Mouse (Mus musculus): ENCODE data around the gene Slc17a9.
"Not testable (repeated sequence)": the region's sequence is repeated elsewhere in the genome, so short reads cannot be mapped to it uniquely, and the experiment has no call there.

Slc17a9 gene

GRCm38 (mm10) chr2:180710276-180711155, 14.5 kb upstream of the Slc17a9 start:
- DNase-seq (ENCODE audit: low read depth), result peak; percentile 62

DNA sequence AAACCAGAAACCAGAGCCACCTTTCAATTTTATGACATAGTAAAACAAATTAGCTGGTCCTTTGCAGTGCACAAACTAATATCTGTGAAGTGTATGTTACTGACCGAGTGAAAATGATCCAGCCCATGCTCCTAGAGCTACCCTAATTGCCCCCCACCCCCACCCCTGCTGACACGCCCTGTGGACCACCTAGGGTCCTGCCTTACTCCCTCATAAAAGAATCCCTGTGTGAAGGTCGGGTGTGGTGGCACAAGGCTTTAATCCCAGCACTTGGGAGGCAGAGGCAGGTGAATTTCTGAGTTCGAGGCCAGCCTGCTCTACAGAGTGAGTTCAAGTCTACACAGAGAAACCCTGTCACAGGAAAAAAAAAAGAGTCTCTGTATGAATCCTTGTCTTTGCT, 13.5 kb upstream of the Slc17a9 start:
- DNase-seq (ENCODE audit: low read depth), result no peak

DNA sequence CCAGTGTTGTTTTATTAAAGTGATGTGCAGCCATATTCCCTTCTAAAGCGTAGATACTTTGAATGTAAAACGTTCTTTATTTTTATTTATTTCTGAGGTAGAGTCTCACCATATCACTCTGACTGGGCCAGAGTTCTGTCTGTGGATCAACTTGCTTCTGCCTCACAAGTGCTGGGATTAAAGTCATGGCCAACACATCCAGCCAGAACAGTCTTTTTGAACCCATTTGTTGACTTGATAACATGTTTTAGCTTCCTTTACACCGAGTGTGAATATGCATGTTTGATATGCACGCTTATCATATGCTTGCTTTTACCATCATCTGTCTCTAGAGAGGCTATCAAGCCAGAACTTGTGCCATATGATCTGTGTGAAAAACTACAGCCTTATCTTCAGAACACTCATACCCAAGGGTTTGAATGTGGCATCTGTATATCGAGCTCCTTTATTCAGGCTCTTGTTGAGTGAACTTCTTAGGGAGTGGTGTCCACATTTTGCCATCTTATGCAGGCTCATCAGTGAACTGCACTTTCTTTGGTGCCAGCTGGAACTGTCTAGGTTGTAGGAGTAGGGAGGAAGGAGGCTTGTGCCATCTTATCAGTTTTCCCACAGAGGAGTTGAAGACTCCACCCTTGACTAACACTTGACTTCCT, 12.9 kb upstream of the Slc17a9 start:
- no peak for DNase-seq (ENCODE audit: low read depth)

DNA sequence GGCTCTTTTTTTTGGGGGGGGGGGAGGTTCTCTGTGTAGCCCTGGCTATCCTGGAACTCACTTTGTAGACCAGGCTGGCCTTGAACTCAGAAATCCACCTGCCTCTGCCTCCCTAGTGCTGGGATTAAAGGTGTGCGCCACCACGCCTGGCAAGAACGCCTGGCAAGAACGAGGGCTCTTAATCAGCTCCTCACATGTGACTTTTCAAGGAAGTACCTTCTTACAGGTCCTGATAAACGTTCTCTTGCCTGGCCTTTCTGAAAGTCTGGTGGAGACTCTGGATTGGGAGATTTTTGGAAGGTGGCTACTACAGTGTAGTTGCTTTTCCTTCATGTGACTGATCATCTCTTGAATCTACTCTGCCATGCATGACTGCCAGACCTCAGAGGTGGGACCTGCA, 2.3 kb upstream of the Slc17a9 start:
- not testable (repeated sequence) for DNase-seq (ENCODE audit: low read depth)

DNA sequence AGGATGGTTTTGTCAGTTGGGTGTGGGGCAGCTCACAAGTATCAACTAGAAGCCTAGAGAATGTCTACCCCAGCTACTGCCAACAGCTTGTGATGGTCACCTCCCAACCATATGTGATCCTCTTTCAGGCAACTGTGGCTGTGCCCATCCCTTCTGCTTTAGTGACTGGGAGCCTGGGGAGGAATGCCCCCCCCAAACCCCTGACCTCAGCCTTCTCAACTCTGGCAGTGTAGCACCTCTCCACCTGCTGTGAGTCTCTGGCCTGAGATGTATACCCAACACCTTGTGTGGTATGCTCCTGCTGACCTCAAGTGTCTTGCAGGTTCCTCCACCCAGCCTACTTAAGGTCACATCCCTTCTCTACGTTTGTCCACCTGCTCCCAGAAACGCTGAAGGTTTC, 1.2 kb upstream of the Slc17a9 start:
- no peak for DNase-seq (ENCODE audit: low read depth)

GRCm38 (mm10) chr2:180725414-180725778, 333 bp downstream of the Slc17a9 start:
- no peak for DNase-seq (ENCODE audit: low read depth)

DNA sequence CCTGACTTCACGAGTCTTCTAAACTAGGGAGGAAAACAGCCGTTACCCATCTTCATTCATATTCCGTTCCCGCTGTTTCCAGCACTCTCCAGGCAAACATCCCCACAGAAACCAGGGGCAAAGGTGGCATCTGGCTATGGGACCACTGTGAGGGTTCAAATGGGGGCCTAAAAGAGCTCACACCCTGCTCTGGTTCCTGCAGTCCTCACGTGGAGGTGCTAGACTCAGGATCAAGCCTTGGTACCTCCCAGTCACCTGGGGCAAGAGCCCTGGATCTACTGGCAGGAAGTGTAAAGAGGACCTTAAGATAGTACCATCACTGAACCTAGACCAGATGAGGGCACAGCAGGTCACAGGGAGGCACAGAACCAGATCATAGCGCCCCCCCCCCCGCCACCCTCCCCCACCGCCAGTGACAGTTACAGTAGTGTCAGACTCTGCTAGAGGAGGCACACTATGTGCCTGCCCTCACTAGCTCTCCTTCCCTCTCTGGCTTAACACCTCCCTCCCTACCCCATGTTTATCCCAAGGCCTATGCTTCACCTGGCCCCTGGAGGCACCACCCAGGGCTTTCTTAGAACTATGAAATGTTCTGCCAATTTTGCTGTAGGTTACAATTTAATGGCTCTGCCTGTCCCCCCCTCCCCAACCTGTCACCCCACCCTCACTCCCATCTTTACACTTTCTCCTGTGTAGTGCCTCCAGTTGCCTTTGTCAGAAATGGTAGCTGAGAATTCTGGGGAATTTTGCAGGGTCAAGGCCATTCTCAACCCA, 980 bp downstream of the Slc17a9 start:
- no peak for DNase-seq (ENCODE audit: low read depth)

DNA sequence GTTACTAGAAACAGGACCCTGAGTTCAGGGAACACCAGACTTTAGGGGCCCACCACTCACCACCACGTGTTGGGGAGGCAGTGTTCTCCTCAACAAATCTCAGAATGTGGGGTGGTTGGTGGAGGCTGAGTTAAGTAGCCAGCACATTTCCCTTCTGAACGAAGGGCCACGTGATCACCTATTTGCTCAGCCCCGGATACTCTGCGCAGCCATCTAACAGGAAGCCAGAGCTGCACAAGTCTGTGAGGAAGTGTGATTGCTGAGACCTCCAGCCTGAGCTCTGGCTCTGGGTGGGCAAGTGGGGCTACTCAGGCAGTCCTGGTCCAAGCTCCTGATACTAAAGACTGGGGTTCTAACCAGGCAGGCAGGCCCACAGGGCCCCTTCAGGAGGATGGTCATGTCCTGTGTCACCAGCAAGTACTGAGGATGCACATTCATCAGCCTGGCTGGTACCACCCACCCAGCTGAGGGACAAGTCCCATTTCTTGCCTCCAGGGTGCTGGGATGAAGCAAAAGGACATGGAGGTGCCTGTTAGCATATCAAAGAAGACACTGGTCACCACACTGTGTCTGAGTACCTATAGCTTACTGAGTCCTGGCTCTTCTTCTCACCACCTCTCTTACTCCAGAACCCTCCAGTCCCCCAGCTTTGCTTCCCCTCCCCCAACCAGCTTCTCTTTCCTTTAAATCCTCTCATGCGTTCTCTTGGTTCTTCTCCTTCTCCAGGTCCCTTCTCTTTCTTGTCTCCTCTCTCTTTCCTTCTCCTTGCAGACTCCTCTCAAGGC, 1.8 kb downstream of the Slc17a9 start:
- DNase-seq (ENCODE audit: low read depth), result peak; percentile 85

DNA sequence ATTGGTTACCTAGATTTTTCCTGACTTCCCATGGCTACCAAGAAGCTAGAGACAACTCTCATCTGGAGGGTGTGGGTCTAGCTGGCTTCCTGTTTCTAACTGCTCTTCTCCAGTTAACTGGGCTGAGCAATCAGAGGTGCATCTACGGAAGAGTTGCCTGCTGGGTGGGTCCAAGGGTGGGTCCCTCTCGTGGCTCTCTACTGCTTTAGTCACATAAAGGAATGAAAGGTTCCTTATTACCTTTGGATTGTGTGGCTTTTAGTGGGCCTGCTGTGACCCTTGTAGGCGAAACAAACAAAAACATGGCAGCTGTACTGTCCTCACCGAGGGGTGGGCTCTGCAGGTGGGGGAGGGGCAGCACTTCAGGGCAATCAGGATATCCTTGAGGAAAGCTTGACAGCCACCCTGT, 2.6 kb downstream of the Slc17a9 start:
- no peak for DNase-seq (ENCODE audit: low read depth)

DNA sequence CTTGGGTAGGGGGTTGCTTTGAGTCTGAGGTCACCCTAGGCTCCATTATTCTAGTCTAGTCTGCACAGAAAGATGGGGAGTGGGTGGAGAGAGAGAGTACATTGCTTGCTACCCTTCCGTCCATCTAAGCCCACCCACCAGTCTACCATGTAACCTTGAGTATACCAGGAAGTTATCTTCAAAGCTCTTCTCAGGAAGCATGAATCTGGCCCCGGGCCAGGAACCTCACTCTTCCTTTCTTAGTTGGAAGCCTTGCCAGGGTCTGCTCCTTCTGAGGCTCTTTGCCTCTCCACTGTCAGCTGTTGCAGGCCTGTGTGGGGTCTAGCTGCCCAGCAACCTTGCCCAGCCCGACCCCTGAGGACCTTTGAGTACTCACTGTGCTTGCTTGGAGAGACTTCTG, 6.0 kb downstream of the Slc17a9 start:
- peak; percentile 71 for DNase-seq (ENCODE audit: low read depth)

GRCm38 (mm10) chr2:180731984-180732383, 6.9 kb downstream of the Slc17a9 start:
- DNase-seq (ENCODE audit: low read depth), result peak; percentile 51

DNA sequence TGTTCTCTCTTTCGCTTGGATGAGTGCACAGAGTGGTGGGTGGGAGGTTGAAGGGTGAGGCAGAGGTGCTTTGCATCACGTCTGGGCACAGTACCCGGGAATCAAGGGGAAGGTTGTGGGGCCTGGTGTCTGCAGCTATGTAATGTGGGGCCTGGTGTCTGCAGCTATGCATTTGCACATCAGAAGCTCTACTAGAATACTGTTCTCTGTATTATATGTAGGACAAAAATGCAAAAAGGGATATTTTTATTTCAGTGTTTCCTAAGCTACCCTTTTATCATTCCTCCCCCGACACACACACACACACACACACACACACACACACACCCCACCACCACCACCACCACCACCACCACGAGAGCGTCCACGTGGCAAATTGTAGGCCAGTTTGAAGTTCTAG, 10.2 kb downstream of the Slc17a9 start:
- DNase-seq (ENCODE audit: low read depth), result no peak

- no peak for DNase-seq (ENCODE audit: low read depth)
Measured at GRCm38 (mm10) chr2:180737984-180738383, 12.9 kb downstream of the Slc17a9 start.

- peak; percentile 60 for DNase-seq (ENCODE audit: low read depth)
Measured at GRCm38 (mm10) chr2:180740349-180740748, 15.3 kb downstream of the Slc17a9 start.

DNA sequence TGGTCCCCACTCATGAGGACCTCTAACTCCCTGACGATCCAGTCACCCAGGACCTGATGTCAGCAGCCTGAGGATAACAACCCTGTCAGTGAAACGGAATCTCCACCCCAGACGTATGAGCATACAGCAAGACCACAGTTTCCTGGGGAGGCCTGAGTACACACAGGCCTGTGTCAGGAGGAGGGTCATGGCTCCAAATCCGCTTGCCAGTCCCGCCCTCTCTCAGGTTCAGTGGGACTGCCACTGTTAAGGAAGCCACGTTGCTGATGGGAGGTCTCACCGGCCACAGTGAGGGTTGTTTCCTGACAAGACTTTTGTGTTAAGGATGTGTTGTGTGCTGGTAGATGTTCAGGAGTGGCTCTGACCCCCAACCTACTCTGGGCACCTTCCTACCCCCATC, 16.4 kb downstream of the Slc17a9 start:
- DNase-seq (ENCODE audit: low read depth), result peak; percentile 86

GRCm38 (mm10) chr2:180742820-180743219, 17.8 kb downstream of the Slc17a9 start:
- DNase-seq (ENCODE audit: low read depth), result no peak

DNA sequence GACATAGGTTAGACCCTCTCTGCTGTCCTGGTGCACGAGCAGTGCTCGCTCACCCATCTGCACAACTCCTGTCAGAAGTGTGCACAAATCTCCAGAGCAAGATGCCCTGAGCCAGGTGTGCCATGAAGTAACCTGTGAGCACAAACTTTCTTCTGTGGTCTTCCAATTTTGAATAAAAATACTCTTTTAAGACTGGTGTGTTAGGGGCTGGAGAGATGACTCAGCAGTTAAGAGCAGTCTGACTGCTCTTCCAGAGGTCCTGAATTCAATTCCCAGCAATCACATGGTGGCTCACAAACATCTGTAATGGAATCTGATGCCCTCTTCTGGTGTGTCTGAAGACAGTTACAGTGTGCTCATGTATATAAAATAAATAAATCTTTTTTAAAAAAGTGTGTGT, 18.3 kb downstream of the Slc17a9 start:
- DNase-seq (ENCODE audit: low read depth), result no peak

DNA sequence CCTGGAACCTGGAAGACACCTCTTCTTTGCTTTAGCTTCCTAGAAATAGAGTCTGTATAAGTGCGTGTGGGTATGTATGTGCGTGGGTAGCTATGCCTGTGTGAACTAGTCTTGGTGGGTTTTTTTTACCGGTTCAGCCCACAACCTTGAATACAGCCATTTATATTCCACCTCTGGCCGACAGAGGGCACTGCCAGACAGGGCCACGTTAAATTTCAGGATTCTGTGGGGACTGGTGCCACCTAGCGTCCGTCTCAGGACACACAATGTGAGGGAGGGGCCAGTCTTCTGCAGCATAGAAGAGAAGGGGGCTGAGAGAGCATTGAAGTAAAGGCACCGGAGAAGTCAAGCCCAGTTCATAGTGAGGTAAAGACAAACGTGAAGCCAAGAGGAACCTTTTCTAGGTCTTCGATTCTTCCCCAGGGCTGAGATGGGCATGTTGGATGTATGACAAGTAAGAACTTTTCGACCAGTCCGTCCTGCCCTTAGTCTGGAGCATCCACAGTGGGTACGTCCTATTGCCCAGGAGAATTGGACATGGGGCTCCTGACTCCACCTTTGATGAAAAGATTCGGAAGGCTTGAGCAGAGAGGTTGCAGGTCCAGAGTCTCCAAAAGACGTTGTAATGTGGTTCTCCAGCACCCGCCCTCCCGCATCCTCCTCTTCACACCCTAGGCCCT, 20.3 kb downstream of the Slc17a9 start:
- peak; percentile 91 for DNase-seq (ENCODE audit: low read depth)

- DNase-seq (ENCODE audit: low read depth), result no peak
Measured at GRCm38 (mm10) chr2:180746569-180747192, 21.6 kb downstream of the Slc17a9 start.

GRCm38 (mm10) chr2:180748904-180749303, 23.8 kb downstream of the Slc17a9 start:
- no peak for DNase-seq (ENCODE audit: low read depth)
